Mouse (Mus musculus) large intestine, adult 2 months (tissue): ENCODE data around the gene Rasl12. TPM values are rescaled to one million over a fixed set of nuclear protein-coding genes. Genes with fewer than 3 reads are reported as not detected.

Experiments
- DNase-seq: peaks from one replicate; pipeline ENCODE4 v3.0.0-alpha.2; 2012; ENCODE audit warnings: low read depth, low spot score
- WGBS: fragments of 180-500 bp; shearing (Covaris S2); methylation state at CpG from one replicate; pipeline ENCODE4 v1.1.7; 2018; 5-methylcytosine and 5-hydroxymethylcytosine counted together
- polyA plus RNA-seq: library from polyadenylated mRNA; depleted of rRNA; stranded (reverse); fragments of >200 nt; gene quantifications from 2 replicates; pipeline ENCODE4 v1.2.3, GENCODE M21; 2012

The Rasl12 gene
- polyA plus RNA-seq, 1 experiment = 1.8 TPM

DNA sequence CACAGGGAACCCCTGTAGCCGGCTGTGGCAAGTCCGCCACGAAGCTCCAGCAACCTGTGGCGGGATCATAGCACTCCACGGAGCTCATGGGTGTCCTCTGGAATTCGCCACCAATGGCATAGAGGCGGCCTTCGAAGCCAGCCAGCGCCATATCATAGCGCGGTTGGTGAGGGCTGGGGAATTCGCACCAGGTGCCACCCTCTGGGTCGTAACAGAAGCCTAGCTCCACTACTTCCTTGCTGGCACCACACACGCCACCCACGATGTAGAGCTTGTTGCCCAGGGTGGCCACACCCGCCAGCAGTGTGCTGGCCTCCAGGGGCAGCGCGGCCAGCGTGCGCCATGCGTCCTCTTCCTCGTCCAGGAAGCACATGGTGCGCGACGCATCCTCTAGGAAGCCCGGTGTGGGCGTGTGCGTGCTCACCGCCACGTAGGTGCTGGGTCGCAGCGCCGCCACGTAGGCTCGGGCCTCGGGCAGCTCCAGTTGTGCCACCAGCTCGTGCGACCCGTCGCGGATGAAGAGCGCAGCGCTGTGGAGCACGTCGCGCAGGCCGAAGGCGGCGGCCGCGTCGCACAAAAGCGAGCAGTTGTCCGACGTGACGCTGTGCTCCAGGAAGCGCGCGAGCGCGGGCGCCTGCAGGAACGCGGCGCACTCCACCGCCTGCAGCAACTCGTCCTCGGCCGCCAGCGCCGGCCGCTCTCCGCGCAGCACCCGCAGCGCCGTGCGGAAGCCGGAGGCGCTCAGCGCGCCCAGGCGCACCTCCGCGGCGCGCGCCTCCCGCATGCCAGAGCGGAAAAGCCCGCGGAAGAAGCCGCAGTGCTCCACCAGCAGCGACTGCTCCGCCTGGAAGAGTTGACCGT, 7.3 kb upstream of the Rasl12 start:
- peak; percentile 28 for DNase-seq
- 12% methylated on average over 93 of the region's 96 CpGs for WGBS

DNA sequence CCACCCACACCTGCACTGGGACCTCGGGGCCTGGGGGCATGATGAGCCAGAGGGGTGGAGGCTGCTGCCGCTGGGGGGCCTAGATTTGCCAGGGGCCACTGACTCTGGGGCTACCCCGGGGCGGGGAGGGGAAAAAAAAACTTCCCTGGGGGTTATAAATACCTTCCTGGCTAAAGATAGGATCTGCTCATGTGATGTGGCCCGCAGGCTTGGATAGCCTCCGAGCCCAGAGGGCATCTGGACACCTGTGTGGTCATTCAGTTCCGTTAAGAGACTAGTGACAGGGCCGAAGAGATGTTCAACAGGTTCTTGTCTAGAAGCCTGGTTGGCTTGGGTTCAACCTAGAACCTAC, 6.7 kb upstream of the Rasl12 start, which contains the start of gene Kbtbd13:
Gene Kbtbd13 (minus strand): TSS at position 40 of the 352 bp plus-strand sequence.
- WGBS = 31% methylated on average over 8 of the region's 8 CpGs
- no peak for DNase-seq

DNA sequence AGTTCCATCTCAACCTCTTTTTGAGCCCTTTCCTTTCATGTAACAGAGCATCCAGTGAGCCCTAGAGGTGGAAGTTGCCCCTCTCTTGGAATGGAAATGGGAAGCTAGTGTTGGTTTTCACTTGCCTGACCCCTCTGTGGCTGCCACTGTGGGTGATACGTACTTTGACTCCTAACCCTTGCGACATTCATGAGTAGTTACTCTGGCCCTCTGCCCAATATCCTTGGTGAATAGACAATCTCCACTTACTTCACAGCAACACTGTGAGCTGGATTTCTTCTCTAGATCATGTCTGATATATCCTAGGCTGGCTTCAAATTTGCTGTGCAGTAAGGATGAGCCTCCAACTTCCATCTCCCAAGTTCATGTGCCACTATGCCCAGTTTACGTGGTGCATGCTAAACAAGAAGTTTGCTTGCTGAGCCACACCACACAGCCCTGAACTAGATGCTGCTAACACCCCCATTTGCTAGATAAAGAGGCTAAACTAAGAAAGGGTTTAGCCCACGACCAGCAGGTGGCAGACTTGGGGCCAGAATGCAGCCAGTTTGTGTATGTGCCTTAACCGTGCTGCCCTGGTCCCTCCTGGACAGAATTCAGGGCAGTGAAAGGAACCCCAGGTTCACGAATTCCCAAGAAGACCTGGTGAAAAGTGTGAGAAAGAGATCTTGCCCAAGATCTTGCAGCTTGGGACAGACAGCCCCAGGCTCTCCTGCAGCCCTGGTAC, 5.5 kb upstream of the Rasl12 start:
- peak; percentile 51 for DNase-seq

DNA sequence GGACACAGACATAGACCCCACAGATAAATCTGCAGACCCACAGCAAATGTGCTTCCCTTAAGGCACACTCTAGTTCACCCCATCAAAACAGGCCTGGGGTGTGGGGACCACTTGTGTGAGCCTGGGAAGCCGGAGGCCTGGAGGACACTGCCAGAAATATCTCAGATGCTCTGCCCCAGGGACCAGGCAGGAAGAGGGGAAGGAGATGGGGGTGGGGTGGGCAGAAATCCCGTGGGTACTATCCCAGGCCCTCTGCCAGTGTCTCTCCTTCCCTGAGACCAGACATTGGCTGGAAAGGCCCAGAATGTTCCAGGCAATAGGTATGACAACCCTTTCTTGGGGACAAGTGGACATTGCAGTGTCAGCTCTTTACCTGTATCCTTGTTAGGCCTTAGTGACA, 4.7 kb upstream of the Rasl12 start:
- 53% methylated on average over 2 of the region's 2 CpGs for WGBS

More for the DNA sequence above, 5.5 kb upstream of the Rasl12 start:
- 17% methylated on average over 6 of the region's 6 CpGs for WGBS

DNA sequence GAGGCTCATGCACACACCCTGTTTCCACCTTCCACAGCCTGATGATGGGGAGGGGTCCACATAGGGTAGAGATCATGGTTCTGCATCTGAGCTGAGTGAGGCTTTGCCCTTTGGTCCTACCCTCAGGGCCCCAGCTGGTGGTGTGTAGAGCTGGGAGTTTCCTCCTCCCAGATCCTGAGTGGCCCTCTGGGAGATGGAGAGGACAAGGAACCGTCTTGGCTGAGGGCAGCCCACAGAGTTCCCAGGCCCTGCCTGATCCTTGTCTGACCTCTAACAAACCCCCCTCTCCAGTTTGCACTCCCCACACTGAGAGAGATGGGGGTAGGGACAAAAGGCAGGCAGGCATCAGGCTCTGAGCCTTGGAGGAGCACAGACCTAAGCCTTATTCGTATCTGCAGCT, 3.9 kb upstream of the Rasl12 start:
- no peak for DNase-seq
- 50% methylated on average over 2 of the region's 2 CpGs for WGBS

More for the DNA sequence above, 4.7 kb upstream of the Rasl12 start:
- no peak for DNase-seq

DNA sequence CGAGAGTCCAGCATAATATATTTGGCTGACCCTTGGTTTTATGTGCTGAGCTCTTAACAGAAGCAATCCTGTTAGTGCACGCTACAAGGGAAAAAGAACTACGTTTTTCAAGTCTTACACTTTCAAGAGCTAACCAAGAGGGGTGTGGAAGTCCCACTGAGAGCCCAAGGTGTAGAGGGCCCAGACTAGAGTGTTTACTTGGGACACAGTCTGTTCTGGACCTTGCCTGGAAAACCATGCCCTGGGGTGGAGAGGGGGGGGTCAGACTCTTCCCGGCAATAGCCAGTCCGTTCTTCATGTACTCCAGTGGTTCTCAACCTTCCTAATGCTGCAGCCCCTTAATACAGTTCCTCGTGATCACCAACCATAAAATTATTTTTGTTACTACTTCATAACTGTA, 1.6 kb downstream of the Rasl12 start:
- DNase-seq = no peak
- WGBS = 86% methylated on average over 6 of the region's 6 CpGs

DNA sequence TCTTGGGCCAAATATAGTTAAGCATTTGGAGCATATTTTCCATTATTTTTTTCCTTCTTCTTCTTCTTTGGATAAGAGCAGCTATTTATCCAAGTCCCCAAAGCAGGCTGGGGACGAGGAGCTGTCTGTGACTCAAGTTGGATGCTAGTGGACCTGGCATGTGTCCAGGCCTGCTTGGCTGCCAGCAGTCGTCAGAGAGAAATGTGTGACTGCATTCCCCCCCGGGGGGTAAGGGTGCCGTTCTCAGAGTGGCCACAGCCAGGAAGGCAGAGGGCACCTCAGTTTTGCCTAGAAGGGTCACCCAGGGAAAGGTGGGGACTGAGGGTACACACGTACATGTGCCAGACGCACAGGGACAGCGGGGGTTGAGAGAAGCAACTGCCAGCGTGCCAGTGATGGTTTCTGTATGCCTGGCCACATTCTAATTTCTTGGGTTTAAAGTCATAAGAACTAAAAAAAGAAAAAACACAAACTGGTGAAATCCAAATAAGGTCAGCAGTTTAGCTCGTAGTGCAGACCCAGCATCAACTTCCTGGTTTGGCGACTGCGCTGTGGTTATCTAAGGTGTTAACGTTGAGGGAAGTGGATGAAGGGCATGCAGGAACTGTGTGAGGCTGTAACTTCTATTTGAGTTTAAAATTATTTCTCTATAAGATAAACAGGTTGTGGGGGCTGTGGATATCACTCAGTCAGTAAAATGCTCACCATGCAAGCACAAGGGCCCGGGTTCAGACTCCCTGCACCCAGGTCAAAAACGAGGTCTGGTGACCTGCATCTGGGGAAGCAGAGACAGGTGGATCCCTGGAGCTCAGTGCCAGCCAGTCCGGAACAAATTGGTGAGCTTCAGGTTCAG, 6.3 kb downstream of the Rasl12 start:
- DNase-seq = no peak
- WGBS = 47% methylated on average over 15 of the region's 15 CpGs

DNA sequence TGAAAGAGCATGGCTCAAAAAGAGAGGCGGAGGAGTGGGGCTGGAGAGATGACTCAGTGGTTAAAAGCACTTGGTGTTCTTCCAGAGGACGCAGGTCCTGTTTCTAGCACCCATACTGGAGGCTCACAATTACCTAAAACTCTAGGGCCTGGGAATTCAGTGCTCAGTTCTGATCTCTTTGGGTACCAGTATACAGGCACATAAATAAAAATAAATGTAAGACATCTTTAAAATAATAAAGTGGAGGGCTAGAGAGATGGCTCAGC, 6.8 kb downstream of the Rasl12 start:
- 83% methylated on average over 2 of the region's 2 CpGs for WGBS
- DNase-seq = no peak

DNA sequence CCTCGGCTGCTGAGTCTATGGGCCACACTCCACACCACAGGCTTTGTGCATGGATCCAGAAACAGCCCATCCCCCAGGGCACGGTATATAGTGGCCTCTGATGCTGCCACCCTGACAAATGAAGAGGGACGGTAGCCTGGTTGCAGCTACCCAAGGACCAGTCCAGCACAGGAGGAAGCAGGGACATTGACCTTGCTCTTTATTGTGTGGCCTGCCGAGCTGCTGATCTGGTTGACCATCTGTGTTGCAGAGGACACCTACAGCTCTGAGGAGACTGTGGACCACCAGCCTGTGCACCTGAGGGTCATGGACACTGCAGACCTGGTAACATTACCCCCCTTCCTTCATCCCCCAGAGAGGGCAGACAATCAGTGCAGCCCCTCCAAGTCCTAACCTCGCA, 9.0 kb downstream of the Rasl12 start:
- DNase-seq = no peak
- 88% methylated on average over 5 of the region's 5 CpGs for WGBS

DNA sequence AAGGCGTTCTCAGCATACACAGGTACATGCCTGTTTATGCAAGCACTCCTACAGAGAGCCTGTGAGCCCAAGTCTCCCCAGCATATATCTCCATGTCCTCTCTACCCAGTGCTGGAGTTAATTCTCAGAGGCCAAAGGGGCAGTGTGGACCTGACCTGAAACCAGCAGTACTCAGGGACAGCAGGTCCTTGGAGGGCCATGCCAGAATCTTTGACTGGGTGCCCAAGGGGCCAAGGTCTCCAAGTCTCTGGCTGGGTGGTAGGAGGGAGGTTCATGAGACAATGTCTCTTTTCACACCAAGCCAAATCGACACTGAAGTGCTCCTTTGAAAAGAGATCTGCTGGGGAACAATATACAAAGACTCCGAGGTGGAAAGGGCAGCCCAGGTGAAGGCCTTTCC, 9.6 kb downstream of the Rasl12 start:
- no peak for DNase-seq
- 85% methylated on average over 3 of the region's 3 CpGs for WGBS

DNA sequence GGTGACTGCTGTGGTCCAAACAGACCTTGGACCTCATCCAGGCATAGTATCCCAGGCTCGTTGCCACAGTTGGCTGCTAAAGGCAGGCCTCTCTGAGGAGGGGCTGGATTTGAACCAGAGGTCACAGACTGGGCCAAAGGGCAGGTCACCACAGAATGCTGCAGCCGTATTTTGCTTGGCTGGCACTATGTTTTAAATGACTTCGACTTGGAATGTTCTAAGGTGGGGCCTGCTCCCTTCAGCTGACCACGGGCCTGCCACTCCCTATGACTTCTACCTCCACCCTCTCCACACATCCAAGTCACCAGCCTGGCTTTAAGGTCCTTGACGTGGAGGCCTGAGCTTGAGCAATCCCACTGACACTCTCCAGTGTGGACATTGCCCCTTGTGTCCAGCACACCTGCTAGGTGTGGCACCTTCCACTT, 10.6 kb downstream of the Rasl12 start:
- 34% methylated on average over 5 of the region's 5 CpGs for WGBS
- peak; percentile 59 for DNase-seq

DNA sequence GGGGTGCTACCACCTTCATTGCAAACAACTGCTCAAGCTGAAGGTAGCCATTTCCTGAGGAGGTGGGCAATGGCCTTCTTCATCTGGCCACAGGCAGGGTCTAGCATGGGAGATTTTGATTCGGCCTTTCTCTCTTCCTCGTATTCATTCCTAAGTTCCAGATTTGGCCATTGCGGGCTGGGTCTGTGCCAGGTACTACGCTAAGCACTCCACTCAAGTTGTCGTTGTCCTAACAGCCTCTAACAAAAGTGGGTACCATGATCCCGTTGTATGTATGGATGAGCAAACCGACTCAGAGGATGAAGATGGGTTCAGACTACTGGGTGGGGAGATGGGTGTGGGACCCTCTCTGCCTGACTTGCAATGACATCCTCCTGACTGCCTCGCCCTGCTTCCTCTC, 12.1 kb downstream of the Rasl12 start:
- WGBS = 80% methylated on average over 8 of the region's 8 CpGs
- no peak for DNase-seq

DNA sequence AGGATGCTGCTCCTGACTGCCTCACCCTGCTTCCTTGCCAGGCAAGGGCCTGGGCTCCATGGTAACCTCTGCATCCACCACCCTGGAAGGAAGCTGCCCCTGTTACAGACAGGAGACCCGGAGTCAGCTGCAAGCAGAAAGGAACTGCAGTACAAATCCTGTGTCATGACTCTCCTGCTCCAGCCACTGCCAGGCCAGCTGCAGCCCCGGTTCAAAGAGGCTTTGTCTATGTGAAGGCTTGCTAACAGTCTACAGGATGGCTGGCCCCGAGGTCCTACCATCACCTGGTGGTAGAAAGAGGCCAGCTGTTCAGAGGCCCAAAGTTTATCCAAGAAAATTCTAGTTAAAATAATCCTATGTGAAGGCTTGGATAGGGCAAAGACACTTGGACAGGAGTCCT, 13.0 kb downstream of the Rasl12 start:
- 69% methylated on average over 3 of the region's 3 CpGs for WGBS

DNA sequence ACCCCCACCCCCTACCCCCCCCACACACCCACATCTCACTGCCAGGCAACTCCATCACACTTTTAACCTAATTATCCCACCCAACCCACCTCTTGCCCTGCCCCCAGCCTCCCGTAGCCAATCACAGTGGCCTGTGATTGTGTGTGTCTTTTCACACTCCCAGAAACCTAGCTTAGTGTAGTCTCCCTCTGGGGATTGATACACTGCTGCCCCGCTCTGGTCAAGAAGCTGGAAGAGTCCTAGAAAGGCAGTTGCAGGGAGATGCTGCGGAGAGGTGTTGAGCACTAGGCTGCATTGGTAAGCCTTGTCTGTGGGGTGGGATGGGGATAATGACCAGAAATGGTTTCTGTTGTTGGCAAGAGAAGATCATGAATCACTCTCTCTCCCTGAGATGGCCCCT, 19.4 kb downstream of the Rasl12 start:
- WGBS = 79% methylated on average over 3 of the region's 3 CpGs
- no peak for DNase-seq

More for the DNA sequence above, 13.0 kb downstream of the Rasl12 start:
- no peak for DNase-seq

DNA sequence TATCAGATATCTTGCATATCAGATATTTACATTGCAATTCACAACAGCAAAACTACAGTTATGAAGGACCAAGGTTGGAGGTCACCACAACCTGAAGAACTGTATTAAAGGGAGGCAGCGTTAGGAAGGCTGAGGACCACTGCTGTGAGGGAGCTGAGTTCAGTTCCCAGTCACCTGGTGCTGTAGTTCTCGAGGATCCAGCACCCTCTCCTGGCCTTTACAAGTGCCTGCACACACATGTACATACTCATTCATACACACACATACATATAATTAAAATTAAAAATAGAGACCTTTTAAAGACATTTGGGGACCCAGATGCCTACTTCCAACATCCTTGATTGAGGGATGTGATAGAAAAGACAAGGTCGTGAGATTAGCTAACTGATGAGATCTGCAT, 21.3 kb downstream of the Rasl12 start:
- WGBS = 87% methylated on average over 3 of the region's 3 CpGs
- DNase-seq = no peak

DNA sequence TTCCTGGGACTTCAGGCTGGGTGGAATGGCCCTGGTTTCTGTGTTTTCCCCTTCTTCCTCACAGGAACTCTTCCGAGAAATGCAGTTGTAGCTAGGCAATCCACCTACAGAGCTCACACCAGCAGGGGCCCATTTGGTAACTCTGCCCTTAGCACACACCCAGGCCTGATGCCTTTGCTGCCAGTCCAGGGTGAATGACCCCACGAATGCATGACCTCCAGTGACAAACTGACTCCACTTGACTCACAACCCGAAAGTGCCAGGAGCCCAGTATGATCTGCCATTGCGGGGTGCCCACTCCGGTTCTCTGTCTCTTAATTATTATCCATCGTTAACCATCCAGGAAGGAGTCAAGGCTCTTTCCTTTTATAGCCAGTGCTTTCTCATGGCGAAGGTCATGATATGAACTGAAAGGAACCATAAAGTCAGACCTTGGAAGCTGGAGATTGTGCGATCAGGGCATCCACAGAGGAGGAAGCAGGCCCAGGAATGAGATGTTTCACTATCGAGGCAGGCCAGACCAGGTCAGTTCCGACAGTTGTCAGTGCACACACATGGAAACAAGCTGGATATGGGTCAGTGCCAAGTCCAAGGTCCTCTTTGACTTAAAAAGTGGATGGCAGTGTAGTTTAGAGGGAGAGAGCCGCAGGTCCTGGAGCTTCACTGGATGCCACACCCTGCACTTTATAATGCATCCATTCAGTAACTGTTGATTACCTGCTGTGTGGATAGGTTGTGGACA, 24.6 kb downstream of the Rasl12 start, which contains the start of gene Slc51b:
Gene Slc51b (minus strand): TSS at position 196 of the 742 bp plus-strand sequence.
- DNase-seq = peak; percentile 84
- WGBS = 31% methylated on average over 11 of the region's 11 CpGs

DNA sequence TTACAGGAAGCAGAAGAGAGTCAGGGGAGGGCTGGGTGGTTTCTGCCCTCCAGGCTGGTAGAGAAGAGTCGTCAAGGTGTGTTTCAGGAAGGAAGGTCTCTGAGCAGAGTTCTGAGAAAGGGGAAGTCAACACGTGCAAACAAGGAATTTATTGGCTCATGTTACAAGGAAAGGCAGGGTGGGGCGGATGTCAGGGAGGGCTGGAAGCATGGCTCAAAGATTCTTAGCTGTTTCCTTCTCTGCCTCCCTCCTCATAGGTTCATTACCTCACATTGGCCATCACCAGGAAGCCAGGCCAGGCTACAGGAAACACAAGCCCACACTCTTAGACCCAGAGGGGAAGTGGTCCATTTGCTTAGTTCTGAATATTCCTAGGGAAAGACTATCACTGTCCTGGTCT, 26.1 kb downstream of the Rasl12 start:
- DNase-seq = peak; percentile 64
- 12% methylated on average over 3 of the region's 3 CpGs for WGBS

DNA sequence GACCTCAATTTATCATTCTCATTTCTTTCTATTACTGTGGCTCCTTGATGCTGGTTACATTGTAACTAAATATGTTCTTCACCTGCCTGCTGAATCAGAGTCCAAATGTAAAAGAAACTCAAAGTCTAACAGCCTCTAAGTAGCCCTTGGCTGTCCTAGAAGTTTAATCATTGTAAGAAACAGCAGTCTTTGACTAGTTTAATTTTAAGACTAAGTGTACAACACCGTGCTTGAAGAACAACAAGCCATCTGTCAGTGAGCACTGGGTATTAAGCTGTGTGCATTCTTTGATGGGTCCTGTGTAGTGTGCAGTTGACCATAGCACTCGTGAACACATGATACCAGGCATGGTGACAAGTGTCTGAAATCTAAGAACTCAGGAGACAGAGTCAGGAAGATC, 29.2 kb downstream of the Rasl12 start:
- DNase-seq = no peak
- 30% methylated on average over 2 of the region's 2 CpGs for WGBS

DNA sequence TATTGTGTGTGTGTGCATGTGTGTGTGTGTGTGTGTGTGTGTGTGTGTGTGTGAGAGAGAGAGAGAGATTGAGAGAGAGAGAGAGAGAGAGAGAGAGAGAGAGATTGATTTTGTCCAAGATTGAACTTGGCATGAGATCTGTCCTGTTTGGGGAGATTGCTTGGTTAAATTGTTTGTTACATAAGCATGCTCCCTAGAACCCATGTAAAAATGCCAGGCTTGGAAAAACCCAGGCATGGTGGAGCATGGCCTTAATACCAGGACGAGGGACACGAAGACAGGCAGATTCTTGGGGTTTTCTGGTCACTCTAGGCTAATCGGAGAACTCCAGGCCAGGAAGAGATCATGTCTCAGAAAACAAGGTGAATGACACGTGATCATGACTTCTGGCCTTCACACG, 29.7 kb downstream of the Rasl12 start:
- WGBS = 80% methylated on average over 5 of the region's 5 CpGs
- DNase-seq = no peak

DNA sequence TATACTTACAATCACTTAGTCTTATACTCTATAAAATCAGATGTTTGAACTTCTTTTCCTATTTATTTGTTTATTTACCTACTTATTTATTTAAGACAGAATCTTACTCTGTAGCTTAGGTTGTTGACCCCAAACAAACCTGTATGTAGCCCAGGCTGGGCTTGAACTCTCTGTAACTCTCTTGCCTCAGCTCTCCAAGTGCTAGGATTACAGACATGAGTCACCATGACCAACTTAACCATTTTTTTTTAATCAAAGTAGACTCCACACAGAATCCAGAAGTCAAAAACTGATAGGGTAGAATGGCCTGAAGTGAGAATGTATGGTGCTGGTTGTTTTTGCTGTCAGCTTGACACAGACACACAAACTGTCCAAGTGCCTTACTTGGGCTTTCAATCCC, 32.1 kb downstream of the Rasl12 start:
- DNase-seq = no peak
